Mouse (Mus musculus) embryonic facial prominence, embryonic 12.5 days (tissue): Measurements from ENCODE around the gene Wfdc5. TPM values are rescaled to one million over a fixed set of nuclear protein-coding genes. Genes with fewer than 3 reads are reported as not detected.
"Not testable (repeated sequence)": the region's sequence is repeated elsewhere in the genome, so short reads cannot be mapped to it uniquely, and the experiment has no call there.

Experiments
- ATAC-seq: fragments of 200-750 bp; cut with Nextera tagmentation; 2 replicates; pipeline ENCODE4 v1.8.0; 2017; ENCODE audit not compliant: insufficient number of reproducible peaks, insufficient read depth, low FRiP score, low TSS enrichment
- H3K27ac ChIP-seq: fragments of 300-500 bp; sonication (generic); 2 replicates; pipeline ENCODE4 v1.5.1; 2016; ENCODE audit warnings: mild to moderate bottlenecking
- H3K27me3 ChIP-seq: fragments of 300-500 bp; sonication (generic); 2 replicates; pipeline ENCODE4 v1.6.1; 2016; ENCODE audit warnings: mild to moderate bottlenecking, moderate library complexity
- H3K36me3 ChIP-seq: fragments of 300-500 bp; sonication (generic); 2 replicates; pipeline ENCODE4 v1.6.1; 2016; ENCODE audit warnings: mild to moderate bottlenecking
- H3K4me1 ChIP-seq: fragments of 300-500 bp; sonication (generic); 2 replicates; pipeline ENCODE4 v1.6.1; 2016
- H3K4me2 ChIP-seq: fragments of 300-500 bp; sonication (generic); replicated peaks from 2 replicates; pipeline ENCODE4 v1.6.1; 2016; ENCODE audit warnings: mild to moderate bottlenecking, moderate library complexity
- H3K4me3 ChIP-seq: fragments of 300-500 bp; sonication (generic); 2 replicates; pipeline ENCODE4 v1.5.1; 2016; ENCODE audit warnings: mild to moderate bottlenecking
- H3K9ac ChIP-seq: fragments of 300-500 bp; sonication (generic); 2 replicates; pipeline ENCODE4 v1.6.1; 2016; ENCODE audit warnings: mild to moderate bottlenecking, moderate library complexity
- H3K9me3 ChIP-seq: fragments of 300-500 bp; sonication (generic); 2 replicates; pipeline ENCODE4 v1.6.1; 2016; ENCODE audit warnings: mild to moderate bottlenecking, moderate library complexity
- WGBS: fragments of 180-500 bp; shearing (Covaris S2); methylation state at CpG from one replicate; pipeline ENCODE4 v1.1.7; 2016; 5-methylcytosine and 5-hydroxymethylcytosine counted together
- polyA plus RNA-seq: library from polyadenylated mRNA; unstranded; fragments of >200 nt; fragmentation: Nextera tagmentation; extraction: Ambion mirVana; gene quantifications from 2 replicates; pipeline ENCODE4 v1.2.1, GENCODE M21; 2016

The Wfdc5 gene
- polyA plus RNA-seq, result not detected in 2 replicates

DNA sequence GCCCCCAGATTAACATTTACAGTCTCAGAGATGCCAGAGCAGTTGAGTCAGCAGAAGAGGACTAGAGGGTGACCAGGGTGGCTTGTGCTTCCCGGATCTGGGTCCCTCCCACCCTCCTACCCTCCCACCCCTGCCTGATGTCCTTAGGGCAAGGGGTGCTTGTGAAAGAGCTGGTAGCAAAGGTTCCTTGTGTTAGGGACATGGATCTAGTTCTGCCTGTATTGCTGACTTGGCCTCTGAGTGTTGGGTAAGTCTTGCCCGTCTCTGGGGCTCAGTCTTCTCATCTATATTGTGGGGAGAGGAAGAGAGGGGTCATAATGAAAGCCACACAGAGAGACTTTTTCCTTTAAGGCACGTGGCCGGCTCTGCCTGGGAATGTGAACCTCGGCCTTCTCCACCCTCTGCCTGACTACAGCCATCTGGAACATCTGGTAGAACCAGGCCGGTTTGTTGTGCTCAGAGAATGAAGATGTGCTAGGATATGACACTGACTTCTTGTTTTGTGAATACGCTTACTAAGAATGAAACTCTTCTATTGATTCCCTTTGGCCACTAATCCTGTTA, at the start of gene Wfdc5:
TSS of gene Wfdc5 (minus strand) at position 51 of the 564 bp plus-strand sequence.
- Histone ChIP-seq H3K9ac (no peak within 1 kb of the TSS), H3K9me3 (no peaks in the 10 kb centered on the region), H3K27me3 (peaks cover 2% of the 10 kb centered on the region; the same call in 1 of the 2 replicates), H3K36me3 (no peaks in the 10 kb centered on the region), H3K4me1 (no peaks in the 10 kb centered on the region), H3K27ac (no peak within 1 kb of the TSS), H3K4me2 (no peak within 1 kb of the TSS), H3K4me3 (no peak within 1 kb of the TSS)
- no peak for ATAC-seq
- 68% methylated on average over 7 of the region's 7 CpGs for WGBS

- no peak overlapping the region for H3K27ac ChIP-seq
- H3K4me3 ChIP-seq, result no peak overlapping the region
- H3K9me3 ChIP-seq, result no peaks in the 10 kb centered on the region
- no peak for ATAC-seq
- no peak overlapping the region for H3K9ac ChIP-seq
- no peaks in the 10 kb centered on the region for H3K36me3 ChIP-seq
- no peaks in the 10 kb centered on the region for H3K4me1 ChIP-seq
- no peaks in the 10 kb centered on the region for H3K27me3 ChIP-seq
- 85% methylated on average over 8 of the region's 8 CpGs for WGBS
- H3K4me2 ChIP-seq, result no peak overlapping the region
Observed at GRCm38 (mm10) chr2:164228361-164229070, 46.0 kb upstream of the Wfdc5 start.

DNA sequence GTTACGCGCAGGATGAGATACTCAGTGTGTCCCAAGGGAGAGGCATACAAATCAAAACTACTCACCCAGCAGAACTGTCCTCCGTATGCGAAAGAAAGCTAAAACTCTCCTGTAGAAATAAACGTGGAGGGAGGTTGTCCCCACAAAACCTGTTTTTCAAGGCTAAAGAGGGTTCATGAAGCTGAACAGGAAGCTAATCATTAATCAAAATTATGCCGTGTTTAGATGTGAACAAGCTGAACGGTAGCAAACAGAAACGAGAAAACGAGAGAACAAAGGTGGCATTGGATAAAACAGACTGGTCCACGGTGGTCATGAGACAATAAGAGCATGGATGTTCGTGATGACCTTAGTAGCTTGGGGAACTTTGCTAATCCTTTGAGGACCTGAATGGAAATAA, 39.0 kb upstream of the Wfdc5 start, which contains the start of gene Wfdc15b:
TSS of gene Wfdc15b (minus strand) at position 139 of the 400 bp plus-strand sequence.
- H3K4me2 ChIP-seq, result no peak within 1 kb of the TSS
- no peak within 1 kb of the TSS for H3K27ac ChIP-seq
- no peak for ATAC-seq
- no peaks in the 10 kb centered on the region for H3K36me3 ChIP-seq
- H3K9ac ChIP-seq, result no peak within 1 kb of the TSS
- no peaks in the 10 kb centered on the region for H3K27me3 ChIP-seq
- no peak within 1 kb of the TSS for H3K4me3 ChIP-seq
- 70% methylated on average over 11 of the region's 11 CpGs for WGBS
- no peaks in the 10 kb centered on the region for H3K9me3 ChIP-seq
- H3K4me1 ChIP-seq, result no peaks in the 10 kb centered on the region

- Histone ChIP-seq H3K4me2 (no peak overlapping the region), H3K4me3 (no peak overlapping the region), H3K4me1 (no peaks in the 10 kb centered on the region), H3K27ac (no peak overlapping the region), H3K27me3 (no peaks in the 10 kb centered on the region), H3K36me3 (no peaks in the 10 kb centered on the region), H3K9ac (no peak overlapping the region), H3K9me3 (no peaks in the 10 kb centered on the region)
- no peak for ATAC-seq
- 83% methylated on average over 9 of the region's 9 CpGs for WGBS
Observed at GRCm38 (mm10) chr2:164219295-164219694, 36.8 kb upstream of the Wfdc5 start.

DNA sequence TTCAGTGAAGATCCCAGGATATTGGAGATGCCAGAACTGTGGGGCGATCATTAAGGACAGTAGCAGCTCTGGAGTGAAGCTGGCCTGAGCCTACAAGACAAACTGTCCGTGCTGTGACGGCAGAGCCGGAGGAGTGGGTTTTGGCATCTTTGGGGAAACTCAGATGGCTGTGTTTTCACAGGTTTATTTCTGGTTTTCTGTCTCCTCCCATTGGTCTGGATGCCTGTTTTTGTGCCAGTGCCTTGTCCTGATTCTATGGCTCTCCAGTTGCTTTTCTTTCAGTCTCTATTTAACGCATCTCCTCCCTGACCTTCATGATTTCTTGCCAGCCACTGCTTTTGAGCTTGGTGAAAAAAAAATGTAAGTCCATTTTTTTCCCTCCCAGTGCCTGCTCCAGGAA, 30.2 kb upstream of the Wfdc5 start:
- Histone ChIP-seq H3K9me3 (no peaks in the 10 kb centered on the region), H3K9ac (no peak overlapping the region), H3K36me3 (no peaks in the 10 kb centered on the region), H3K4me2 (no peak overlapping the region), H3K4me3 (no peak overlapping the region), H3K4me1 (no peaks in the 10 kb centered on the region), H3K27ac (no peak overlapping the region), H3K27me3 (no peaks in the 10 kb centered on the region)
- WGBS, result 87% methylated on average over 5 of the region's 5 CpGs
- no peak for ATAC-seq

DNA sequence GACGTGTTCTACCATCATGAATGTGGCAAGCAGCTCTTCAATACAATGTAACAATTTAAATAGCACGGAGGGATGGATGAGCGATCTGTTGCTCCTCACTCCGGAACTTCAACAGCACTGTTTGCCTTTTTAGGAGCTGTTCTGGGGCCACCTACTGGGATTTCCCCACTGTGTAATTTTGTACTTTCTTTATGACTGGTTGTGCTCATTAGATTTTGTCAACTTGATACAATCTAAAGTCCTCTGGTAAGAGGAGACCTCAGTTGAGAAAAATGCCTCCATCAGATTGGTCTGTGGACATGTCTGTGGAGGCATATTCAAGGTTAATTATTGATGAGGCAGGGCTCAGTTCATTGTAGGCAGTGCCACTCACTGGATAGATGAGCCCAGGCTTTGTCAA, 28.4 kb upstream of the Wfdc5 start:
- no peak for ATAC-seq
- H3K9ac ChIP-seq, result no peak overlapping the region
- H3K9me3 ChIP-seq, result no peaks in the 10 kb centered on the region
- no peaks in the 10 kb centered on the region for H3K36me3 ChIP-seq
- H3K4me3 ChIP-seq, result no peak overlapping the region
- H3K4me1 ChIP-seq, result no peaks in the 10 kb centered on the region
- WGBS, result 91% methylated on average over 4 of the region's 4 CpGs
- H3K4me2 ChIP-seq, result no peak overlapping the region
- H3K27me3 ChIP-seq, result no peaks in the 10 kb centered on the region
- H3K27ac ChIP-seq, result no peak overlapping the region

GRCm38 (mm10) chr2:164206676-164207075, 24.1 kb upstream of the Wfdc5 start:
- no peak overlapping the region for H3K4me3 ChIP-seq
- no peak overlapping the region for H3K27ac ChIP-seq
- WGBS, result 76% methylated on average over 4 of the region's 4 CpGs
- no peaks in the 10 kb centered on the region for H3K27me3 ChIP-seq
- no peak for ATAC-seq
- H3K9me3 ChIP-seq, result no peaks in the 10 kb centered on the region
- H3K4me2 ChIP-seq, result no peak overlapping the region
- no peaks in the 10 kb centered on the region for H3K36me3 ChIP-seq
- H3K4me1 ChIP-seq, result no peaks in the 10 kb centered on the region
- H3K9ac ChIP-seq, result no peak overlapping the region

- H3K4me3 ChIP-seq, H3K27ac ChIP-seq, H3K9me3 ChIP-seq, H3K4me1 ChIP-seq, H3K36me3 ChIP-seq, H3K9ac ChIP-seq, ATAC-seq, H3K27me3 ChIP-seq, H3K4me2 ChIP-seq: not testable (repeated sequence)
- WGBS, result 92% methylated on average over 10 of the region's 10 CpGs
Observed at GRCm38 (mm10) chr2:164206011-164206410, 23.5 kb upstream of the Wfdc5 start.

DNA sequence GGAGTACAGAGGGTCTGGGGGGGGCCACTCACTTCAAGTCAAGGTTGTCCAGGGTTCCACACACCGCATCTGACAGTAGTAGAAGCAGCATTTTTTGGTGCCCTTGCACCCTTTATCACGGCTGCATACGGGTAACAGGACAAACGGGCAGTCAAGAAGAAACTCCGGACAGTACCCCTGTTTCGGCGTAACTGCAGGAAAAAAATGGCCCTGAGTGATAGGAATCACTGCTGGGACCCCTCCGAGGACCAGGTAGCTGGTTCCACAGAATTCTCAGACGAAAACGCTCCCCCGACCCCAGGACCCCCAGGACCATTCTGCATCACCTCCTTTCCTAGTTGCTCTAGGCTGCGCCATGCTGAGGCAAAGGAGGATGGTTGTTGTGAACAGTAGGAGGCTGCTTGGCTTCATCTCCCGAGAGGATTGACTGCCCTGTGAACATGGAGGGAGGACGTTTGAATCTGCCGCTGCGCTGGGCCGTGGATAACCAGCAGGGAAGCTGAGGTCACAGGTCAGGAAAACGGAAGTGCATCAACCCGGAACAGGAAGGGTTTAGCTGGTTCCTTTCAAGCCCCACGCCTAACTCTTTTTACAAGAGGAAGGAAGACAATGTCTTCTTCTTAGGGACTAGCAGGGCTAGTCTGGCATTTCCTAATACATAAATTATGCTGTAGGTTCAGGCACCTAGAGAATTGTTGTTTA, 17.2 kb upstream of the Wfdc5 start, which contains the start of gene Wfdc15a:
TSS of gene Wfdc15a (minus strand) at position 505 of the 702 bp plus-strand sequence.
- ATAC-seq, result no peak
- Histone ChIP-seq H3K4me1 (no peaks in the 10 kb centered on the region), H3K9me3 (no peaks in the 10 kb centered on the region), H3K4me2 (no peak within 1 kb of the TSS), H3K9ac (no peak within 1 kb of the TSS), H3K4me3 (no peak within 1 kb of the TSS), H3K36me3 (no peaks in the 10 kb centered on the region), H3K27me3 (no peaks in the 10 kb centered on the region), H3K27ac (no peak within 1 kb of the TSS)
- WGBS, result 76% methylated on average over 20 of the region's 20 CpGs

GRCm38 (mm10) chr2:164196700-164196990, 14.1 kb upstream of the Wfdc5 start:
- H3K27ac ChIP-seq, result no peak overlapping the region
- H3K36me3 ChIP-seq, result no peaks in the 10 kb centered on the region
- no peaks in the 10 kb centered on the region for H3K27me3 ChIP-seq
- no peaks in the 10 kb centered on the region for H3K9me3 ChIP-seq
- 73% methylated on average over 5 of the region's 5 CpGs for WGBS
- H3K4me3 ChIP-seq, result no peak overlapping the region
- H3K4me1 ChIP-seq, result no peaks in the 10 kb centered on the region
- ATAC-seq, result no peak
- no peak overlapping the region for H3K4me2 ChIP-seq
- no peak overlapping the region for H3K9ac ChIP-seq

- H3K9me3 ChIP-seq, result no peaks in the 10 kb centered on the region
- no peaks in the 10 kb centered on the region for H3K27me3 ChIP-seq
- WGBS, result 85% methylated on average over 5 of the region's 5 CpGs
- no peaks in the 10 kb centered on the region for H3K4me1 ChIP-seq
- no peaks in the 10 kb centered on the region for H3K36me3 ChIP-seq
- no peak overlapping the region for H3K4me2 ChIP-seq
- no peak overlapping the region for H3K4me3 ChIP-seq
- no peak overlapping the region for H3K9ac ChIP-seq
- H3K27ac ChIP-seq, result no peak overlapping the region
- no peak for ATAC-seq
Observed at GRCm38 (mm10) chr2:164195971-164196699, 13.6 kb upstream of the Wfdc5 start.
